Mouse (Mus musculus) layer of hippocampus, postnatal 25 days (tissue): ENCODE results near the gene Gpr12. TPM values are rescaled to one million over a fixed set of nuclear protein-coding genes. Genes with fewer than 3 reads are reported as not detected.
"Not testable (repeated sequence)": the region's sequence is repeated elsewhere in the genome, so short reads cannot be mapped to it uniquely, and the experiment has no call there.

Source experiments
- DNase-seq, 2 experiments: peaks; one replicate each; pipeline ENCODE4 v3.0.0; 2022; ENCODE audit warnings: mixed read lengths in 2 of 2, low spot score in 1 of 2; ENCODE audit errors: extremely low spot score in 1 of 2
- total RNA-seq, 2 experiments: library from RNA; stranded (reverse); gene quantifications; 2 replicates each; pipeline ENCODE4 v1.2.3; 2021

Gpr12 gene
- 10 to 100 TPM; 40.9 to 44.1 TPM for total RNA-seq

GRCm38 (mm10) chr5:146584478-146585306, at the start of gene Gpr12:
Gene Gpr12, minus strand, starts transcription at chr5:146585239.
- peak in 1 of 2 experiments; percentile 46 for DNase-seq

- DNase-seq: no peak
These were observed 46.6 kb upstream of the Gpr12 start for GRCm38 (mm10) chr5:146631602-146632001.

GRCm38 (mm10) chr5:146630961-146631360, 45.9 kb upstream of the Gpr12 start:
- DNase-seq: peak in 1 of 2 experiments; percentile 29

GRCm38 (mm10) chr5:146629636-146630035, 44.6 kb upstream of the Gpr12 start:
- DNase-seq: peak; percentile 33 to 42

- no peak for DNase-seq
These were observed 43.8 kb upstream of the Gpr12 start for GRCm38 (mm10) chr5:146628804-146629203.

GRCm38 (mm10) chr5:146627901-146628300, 42.9 kb upstream of the Gpr12 start:
- no peak for DNase-seq

GRCm38 (mm10) chr5:146625635-146626311, 40.7 kb upstream of the Gpr12 start:
- DNase-seq: peak; percentile 27 to 55

- DNase-seq: no peak
These were observed 26.8 kb upstream of the Gpr12 start for GRCm38 (mm10) chr5:146611830-146612229.

GRCm38 (mm10) chr5:146611009-146611408, 26.0 kb upstream of the Gpr12 start:
- DNase-seq: no peak

- no peak for DNase-seq
These were observed 24.6 kb upstream of the Gpr12 start for GRCm38 (mm10) chr5:146609646-146610045.

- no peak for DNase-seq
These were observed 22.8 kb upstream of the Gpr12 start for GRCm38 (mm10) chr5:146607816-146608215.

GRCm38 (mm10) chr5:146606895-146607294, 21.9 kb upstream of the Gpr12 start:
- DNase-seq: no peak

GRCm38 (mm10) chr5:146606221-146606620, 21.2 kb upstream of the Gpr12 start:
- no peak for DNase-seq

- DNase-seq: no peak
These were observed 14.9 kb upstream of the Gpr12 start for GRCm38 (mm10) chr5:146599970-146600369.

- DNase-seq: not testable (repeated sequence)
These were observed 14.2 kb upstream of the Gpr12 start for GRCm38 (mm10) chr5:146599216-146599615.

GRCm38 (mm10) chr5:146598215-146599119, 13.4 kb upstream of the Gpr12 start:
- no peak for DNase-seq

GRCm38 (mm10) chr5:146597503-146597874, 12.4 kb upstream of the Gpr12 start:
- DNase-seq: no peak

- no peak for DNase-seq
These were observed 11.8 kb upstream of the Gpr12 start for GRCm38 (mm10) chr5:146596612-146597502.

- no peak for DNase-seq
These were observed 7.5 kb upstream of the Gpr12 start for GRCm38 (mm10) chr5:146592580-146592979.

- no peak for DNase-seq
These were observed 6.6 kb upstream of the Gpr12 start for GRCm38 (mm10) chr5:146591636-146592035.
